Mouse (Mus musculus): ENCODE results near the gene Spon1.
A peak's percentile ranks its signal among the peaks of the same experiment; 100 is the strongest.

Spon1 gene

DNA sequence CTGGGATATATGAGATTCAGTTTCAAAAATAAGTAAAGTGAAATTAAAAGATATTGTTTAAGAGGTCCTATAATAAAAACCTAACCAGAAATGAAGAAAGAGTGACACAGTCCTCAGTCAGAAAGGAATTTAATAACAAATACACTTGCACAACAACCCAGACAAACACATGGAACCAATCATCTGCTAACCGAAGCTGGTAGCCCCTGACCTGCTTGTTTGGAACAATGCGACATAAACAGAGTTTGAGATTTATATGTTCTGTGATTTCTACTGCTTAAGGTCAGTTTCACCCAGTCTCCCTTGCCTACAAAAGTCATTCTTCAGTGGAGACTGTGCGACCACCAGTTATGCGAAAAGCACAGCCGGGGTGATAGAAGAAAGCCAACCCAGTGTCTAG lies 138.1 kb downstream of the Spon1 start:
- no peak for DNase-seq (ENCODE audit: low spot score)

DNA sequence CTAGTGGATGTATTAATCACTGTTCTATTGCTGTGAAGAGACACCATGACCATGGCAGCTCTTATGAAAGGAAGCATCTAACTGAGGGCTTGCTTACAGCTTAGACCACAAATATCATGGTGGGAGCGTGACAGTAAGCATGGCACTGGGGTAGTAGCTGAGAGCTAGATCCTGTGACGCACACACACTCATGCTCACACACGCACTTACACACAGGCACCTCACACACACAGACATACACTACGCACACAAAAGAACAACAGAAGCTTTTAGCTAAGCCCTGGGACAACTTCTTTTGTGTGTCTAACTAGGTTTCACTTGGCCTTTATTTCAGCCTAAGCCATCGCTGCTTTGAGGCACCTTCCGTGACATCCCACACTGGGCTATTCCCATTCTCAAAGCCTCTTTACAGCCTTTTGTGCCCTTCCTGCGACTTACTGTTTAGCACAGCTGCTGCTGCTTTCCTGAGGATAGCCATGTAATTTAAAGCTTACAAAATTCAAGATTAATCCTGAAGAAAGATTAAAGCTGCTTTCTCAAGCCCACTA lies 138.6 kb downstream of the Spon1 start:
- DNase-seq (ENCODE audit: low spot score) = no peak

DNA sequence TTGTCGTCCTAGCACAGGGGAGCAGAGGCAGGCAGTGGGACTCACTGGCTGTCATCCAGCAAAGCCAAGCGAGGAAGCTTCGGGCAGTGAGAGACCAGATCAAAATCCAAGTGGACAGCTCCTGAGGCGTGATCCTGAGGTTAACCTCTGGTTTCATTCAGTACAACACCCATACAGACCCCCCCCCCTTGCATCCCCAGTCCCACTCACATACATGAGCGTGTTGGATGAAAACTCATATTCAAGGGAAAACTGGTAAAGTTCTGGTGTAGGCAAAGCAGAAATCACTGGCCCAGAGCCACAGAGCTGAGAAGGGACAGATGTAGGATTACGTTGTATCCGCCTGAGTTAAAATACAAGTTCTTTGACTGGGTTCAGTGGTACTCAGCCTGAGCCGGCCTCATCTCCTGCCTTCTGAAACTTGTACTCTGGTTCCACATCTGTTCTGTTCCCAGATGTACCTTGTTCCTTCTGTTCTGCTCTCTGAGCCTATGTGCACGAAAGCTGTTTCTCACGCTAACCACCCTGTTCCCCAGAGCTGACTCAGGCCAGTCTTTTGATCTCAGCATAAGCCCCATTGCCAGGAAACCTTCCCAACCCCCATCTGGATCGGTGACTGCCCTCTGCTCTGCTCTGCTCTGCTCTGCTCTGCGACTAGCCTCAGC lies 143.5 kb downstream of the Spon1 start:
- no peak for DNase-seq (ENCODE audit: low spot score)

DNA sequence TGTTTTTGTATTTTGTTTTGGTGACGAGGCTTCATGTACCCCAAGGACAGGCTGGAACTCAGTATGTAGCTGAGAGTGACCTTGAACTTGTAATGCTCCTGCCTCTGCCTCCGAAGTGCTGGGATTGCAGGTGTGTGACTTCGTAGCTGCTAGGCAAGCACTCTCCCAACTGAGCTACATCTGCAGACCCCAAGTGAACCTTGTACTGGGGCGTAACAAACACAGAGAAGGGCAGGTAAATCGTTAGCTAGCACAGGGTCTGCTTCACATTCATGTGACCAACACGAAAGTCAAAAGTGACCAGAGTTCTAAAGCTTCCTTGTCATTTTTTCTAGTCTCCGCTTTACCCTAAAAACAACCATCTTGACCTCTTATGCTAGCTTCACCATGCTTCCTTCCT lies 145.1 kb downstream of the Spon1 start:
- no peak for DNase-seq (ENCODE audit: low spot score)

DNA sequence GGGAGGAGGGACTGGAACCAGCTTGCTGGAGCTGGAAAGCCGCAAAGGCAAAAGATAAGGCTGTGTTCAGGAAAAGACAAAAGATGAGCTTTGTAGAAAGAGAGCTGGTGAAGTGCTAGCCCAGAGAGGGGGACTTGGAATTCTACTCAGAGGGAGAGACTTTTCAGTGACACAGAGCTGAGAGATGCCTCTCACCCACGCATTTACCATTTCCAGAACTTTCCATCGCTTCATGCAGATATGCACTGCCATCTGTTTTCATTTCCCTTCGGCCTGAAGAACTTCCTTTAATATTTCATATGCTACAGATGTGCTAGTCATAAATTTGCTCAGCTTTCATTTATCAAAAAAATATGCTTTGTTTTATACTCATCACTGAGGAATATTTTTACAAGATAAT lies 150.1 kb downstream of the Spon1 start:
- DNase-seq (ENCODE audit: low spot score) = no peak

DNA sequence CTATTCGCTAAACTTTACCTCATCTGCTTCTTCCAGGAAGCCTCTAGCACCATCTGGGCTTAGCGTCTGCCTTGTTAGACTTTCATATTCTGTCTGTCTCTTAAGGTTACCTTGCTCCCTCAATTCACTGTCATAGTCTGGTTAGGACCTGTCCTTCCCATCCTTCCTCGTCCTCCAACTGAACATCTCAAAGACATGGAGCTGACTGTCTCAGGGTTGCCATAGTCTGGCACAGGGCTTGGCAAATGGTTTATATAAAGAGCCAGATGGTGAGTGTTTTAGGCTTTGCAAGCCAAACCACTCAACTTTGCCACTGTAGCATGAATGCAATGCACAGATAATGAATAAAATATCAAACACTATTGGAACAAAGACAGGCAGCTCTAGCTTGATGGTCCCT lies 153.1 kb downstream of the Spon1 start:
- DNase-seq (ENCODE audit: low spot score) = no peak

DNA sequence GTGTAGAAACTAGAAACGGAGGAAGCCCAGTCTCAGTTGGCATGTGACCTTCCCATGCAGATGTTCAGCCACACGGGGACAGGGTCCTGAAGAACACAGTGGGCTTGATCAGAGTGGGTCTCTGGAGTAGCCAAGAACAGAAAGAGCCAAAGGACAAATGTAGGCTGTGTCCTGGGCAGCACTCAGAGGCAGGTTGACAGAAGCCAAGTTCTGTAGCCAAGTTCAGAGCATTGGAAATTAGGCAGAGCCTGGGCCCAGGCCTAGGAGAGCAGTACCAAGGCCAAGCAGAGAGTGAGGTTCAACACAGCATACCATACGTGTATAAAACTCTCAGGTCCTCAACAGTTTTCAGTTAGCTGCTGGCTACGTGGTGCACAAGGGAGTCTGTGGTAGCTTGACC lies 153.7 kb downstream of the Spon1 start:
- DNase-seq (ENCODE audit: low spot score) = no peak

DNA sequence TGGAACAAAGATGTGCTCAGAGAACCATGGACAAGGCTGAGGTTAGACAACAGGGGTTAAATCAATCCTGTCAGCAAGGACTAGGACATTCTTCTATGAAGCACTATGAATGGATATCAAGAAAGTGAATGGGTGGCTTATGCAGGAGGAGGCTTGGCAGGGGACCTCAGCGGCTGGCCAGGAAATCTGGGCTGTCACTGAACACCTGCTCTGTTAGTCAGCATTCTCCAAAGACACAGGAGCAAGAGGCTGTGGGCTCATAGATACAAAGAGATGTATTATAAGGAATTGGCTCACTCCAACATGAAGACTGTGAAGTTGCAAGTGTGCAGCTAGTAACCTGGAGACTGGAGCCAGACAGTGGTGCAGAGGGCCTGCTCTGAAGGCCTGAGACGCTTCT lies 154.3 kb downstream of the Spon1 start:
- no peak for DNase-seq (ENCODE audit: low spot score)

DNA sequence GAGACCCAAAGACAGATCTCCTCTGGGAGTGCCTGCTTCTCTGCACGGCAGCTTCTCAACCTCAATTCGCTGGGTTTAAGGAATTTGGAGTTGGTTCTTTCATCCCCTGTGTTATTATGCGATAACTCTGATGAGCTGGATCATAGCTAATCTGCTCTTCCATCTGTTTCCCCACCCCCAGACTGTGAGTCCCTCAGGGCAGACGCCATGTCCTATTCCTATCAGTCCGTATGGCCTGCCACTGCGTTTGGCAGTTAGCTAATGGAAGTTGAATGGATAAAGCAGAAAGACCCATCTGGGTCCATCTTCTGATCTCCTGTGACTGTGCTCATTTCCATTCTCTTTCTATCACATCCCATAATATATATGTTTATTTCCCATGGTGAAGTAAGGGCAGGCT lies 158.8 kb downstream of the Spon1 start:
- DNase-seq (ENCODE audit: low spot score) = no peak

DNA sequence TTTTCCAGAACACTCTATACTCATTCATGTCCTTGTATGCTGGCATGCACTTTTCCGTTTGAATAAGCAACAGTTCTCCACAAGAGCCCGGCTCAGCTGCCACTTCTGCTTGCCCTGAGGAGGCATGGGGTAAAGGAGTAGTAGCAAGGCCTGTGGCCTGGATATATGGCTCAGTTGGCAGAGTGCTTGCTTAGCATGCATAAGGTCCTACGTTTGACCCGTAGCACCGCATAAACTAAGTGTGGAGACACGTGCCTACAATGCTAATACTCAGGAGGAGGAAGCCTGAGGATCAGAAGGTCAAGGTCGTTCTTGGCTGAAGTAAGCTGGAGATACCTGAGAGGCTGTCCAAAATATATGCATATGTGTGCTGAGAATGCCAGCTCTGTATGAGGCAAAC lies 185.1 kb downstream of the Spon1 start:
- DNase-seq (ENCODE audit: low spot score) = no peak

DNA sequence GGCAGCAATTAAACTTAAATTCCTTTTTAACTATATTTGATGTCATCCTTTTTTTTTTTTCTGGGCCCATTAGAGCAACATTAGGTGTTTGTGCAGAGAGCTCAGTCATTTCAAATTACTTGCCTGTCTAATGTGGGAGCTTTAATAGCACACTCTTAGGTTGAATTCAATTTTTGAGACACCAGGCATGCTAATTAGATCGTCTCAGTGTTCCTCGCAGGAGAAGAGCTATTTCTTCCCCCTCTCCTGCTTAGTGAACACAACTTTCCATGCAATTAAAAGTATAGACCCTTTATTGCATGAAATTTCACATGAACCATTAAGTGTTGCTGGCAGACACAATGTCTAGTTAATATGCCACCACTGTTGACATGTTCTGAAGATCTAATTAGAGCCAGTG lies 189.6 kb downstream of the Spon1 start:
- no peak for DNase-seq (ENCODE audit: low spot score)

DNA sequence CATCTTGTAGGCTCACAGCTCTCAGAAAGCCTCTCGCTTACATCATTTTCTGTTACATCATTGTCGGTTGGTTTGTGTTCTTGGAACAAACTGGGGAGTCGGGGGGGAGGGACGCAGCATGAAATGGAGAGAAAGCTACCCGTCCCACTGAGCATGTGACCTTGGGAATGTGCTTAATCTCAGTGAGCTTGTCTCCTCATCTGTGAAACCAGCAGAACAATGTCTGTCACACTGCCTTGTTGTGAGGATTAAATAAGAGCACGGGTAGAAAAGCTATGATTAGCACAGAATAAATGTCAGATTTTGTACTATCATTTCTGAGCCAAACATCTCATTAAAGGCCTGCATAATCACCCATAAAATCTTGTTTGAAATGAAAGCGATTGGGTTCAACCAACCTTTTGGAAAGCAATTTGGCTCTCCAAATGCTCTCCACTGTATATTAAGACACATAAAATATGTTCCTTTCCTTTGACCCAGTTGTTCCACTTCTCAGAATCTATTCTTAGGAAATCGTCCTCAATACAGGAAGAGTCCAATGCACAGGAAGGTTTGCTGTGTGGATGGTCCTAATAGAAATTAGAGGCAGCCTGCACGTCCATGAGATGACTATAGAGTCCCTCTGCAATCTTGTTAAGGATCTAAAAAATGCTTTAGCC lies 195.2 kb downstream of the Spon1 start:
- DNase-seq (ENCODE audit: low spot score) = peak; percentile 30

DNA sequence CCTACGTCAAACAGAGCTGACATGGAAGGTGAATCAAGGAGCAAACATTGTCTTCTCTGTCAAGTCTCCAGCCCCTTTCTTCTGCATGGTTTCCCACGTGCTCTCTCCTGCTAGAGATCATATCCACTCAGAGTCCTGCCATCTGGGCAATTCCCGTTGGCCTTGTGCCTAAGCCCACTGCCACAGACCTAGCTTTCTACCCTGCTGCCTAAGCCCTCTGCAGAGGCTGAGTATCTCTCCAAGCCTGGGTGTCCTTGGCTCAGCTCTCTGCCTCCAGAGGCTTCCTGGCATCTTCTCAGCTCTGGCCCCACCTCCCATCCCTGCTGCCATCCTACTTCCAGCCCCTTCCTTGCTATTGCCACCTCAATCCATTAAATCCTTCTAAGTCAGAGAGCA lies 195.7 kb downstream of the Spon1 start:
- peak; percentile 7 for DNase-seq (ENCODE audit: low spot score)

DNA sequence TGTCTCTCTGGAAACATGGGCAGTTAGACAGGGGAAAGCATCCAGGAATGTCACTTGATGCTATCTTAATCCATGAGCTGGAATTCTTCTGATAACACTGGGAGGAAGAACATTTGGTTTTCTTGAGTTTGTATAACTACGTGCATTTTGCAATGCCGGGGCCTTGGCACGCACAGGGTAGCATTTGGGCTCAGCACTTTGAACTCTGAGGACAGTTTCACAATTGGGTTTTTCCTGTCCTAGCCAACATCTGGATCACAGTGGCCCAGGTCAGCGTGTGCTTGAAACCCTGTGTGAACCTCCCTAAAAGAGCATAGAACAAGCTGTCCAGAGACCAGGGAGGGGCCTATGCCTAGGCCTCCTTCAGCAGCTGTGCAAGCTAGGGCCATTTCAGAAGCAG lies 196.3 kb downstream of the Spon1 start:
- DNase-seq (ENCODE audit: low spot score) = peak; percentile 47

DNA sequence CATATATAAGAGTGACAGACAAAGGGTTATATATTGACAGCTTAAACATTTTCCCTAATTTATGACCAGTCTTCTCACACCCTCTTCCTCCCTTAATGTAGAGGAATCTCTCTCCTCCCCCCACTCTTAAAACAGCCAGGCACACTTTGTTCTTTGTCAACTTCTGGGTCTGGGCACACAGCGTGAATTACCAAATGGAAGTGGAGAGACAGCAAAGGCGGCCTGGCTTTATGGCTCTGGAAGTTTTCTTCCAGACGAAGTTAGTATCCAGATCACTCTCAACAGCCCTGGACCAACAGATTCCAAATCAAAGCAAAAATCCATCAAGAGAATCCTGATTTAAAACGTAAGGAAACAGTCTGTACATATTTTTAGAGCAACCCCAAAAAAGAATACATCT lies 198.0 kb downstream of the Spon1 start:
- DNase-seq (ENCODE audit: low spot score) = no peak

DNA sequence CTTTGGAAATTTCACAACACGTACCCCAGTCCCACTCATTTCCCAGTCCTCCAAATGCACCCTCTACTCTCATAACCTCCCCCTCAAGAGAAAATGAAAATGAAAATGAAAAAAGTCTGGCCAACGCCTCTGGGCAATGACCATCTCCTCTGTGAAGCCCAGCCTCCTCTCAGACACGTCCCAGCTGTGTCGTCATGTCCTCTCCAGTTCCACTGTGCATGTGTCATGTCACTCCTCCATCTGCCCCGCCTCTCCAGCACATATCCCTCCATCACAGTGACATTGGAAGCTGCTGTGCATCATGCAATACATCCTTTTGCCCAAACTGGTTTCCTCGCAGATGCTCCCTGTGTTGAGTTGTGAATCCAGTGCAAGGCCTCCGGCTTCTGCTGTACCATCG lies 199.8 kb downstream of the Spon1 start:
- DNase-seq (ENCODE audit: low spot score) = no peak

DNA sequence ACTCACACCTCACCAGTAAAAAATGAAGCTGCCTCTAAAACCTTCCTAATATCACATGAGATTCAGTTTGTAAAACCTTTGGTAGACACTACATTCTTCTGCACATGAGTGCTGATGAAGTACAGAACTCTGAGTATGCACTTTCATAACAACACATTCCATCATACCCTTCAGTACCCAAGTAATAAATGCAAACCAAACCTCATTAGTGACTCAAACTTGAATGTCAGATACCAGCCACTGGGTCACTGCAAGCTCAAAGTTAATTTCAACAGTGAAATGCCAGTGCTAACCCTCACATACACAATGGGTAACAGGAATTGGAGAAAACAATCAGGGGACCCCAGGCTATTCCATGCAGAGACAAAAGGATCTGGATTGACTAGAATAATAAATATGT lies 203.4 kb downstream of the Spon1 start:
- DNase-seq (ENCODE audit: low spot score) = no peak

DNA sequence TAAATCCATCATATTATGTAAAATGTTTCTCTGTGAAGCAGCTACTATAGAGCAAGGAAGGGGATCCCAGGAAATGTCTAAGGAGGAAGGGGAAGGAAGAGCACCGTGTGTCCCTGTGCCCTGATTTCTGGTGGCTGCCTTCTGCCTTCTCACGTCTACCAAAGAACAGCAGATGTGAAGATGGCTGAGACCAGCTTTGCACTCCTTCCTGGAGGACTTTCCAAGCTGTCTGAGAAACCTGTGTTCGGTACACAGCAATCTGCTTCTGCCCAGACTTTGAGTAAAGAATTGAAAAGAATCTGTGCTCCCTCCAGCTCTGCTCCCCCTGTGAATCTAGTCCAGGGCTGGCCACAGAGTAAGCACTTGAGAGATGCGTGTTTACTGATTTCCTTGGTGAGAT lies 206.7 kb downstream of the Spon1 start:
- DNase-seq (ENCODE audit: low spot score) = no peak

DNA sequence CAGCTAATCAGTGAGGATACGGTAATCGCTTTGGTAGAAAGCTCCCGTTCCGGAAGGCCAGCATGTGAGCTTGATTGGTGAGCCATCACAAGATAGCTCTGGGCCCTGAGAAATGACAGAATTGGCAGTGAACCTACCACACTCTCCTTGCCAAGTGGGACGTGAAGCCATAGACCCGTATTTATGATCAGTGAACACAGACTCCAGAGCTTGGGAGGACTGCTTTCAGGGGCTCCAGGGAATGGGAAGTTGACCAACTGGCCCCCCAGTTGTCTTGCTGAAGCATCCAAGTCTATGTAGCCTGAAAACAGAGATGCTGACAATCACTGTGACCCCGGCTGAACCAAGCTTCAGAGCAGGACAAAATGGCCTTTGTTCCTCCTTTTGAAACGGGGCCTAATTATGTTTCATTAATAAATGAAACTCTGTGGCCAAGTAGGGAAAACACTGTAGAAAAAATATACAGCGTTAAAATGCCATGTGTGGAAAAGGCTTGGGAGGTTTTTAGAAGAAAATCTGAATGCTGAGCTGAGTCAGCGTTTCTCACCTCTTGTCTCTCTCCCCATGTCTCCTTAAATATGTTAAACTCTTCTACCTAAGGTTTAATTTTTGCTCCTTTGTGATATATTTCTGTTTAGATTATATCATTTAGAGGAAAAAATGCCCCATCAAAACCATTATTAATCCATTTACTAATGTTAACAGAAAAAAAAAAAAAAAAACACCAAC lies 220.8 kb downstream of the Spon1 start:
- DNase-seq (ENCODE audit: low spot score) = no peak

DNA sequence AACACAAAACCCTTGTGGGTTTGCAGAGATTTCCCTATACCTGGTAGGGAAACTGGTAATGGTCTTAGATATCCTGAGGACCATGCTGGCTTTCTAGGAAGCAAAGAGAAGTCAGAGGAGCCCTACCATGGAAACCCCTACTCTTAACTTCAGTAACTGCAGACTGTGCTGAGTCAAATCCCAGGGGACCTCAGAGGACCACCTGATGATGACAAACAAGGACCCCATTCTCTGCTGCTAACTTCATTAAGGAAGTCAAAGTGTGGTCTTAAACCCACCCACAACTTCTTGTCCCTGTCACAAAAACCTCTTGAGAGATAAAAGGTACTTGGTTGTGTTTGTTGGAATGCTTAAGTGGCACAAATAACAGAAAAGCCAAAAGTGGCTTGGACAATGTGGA lies 222.4 kb downstream of the Spon1 start:
- no peak for DNase-seq (ENCODE audit: low spot score)

DNA sequence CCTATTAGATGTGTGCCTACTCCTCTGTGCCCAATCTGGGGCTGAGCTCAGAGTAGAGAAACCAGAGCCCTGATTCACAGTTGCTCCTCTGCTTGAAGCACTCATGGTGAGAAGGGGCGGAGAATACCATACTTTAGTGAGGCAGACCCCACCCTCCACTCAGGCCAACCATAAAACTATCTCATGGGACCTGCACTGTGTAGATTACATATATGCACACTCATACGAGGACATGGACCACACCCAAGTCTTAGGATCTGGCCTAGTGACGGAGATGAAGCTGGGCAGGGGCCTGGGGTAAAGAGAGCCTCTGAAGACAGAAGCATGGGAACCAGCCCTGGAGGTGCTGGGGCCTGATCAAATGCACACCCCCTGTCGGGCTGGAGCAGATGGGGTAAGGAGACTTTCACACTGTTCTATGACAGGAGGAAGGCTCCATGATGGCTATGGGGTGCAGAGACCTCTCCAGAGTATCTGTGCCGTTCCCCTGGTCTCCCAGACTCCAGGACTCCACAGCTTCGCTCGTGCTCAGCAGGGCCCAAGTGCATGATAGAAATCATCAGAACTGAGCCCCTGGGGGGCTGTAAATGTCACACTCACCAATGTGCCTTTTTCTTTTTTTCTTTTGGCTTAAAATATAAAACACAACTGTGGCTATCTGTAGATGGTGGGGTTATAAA lies 232.0 kb downstream of the Spon1 start:
- DNase-seq (ENCODE audit: low spot score) = no peak

DNA sequence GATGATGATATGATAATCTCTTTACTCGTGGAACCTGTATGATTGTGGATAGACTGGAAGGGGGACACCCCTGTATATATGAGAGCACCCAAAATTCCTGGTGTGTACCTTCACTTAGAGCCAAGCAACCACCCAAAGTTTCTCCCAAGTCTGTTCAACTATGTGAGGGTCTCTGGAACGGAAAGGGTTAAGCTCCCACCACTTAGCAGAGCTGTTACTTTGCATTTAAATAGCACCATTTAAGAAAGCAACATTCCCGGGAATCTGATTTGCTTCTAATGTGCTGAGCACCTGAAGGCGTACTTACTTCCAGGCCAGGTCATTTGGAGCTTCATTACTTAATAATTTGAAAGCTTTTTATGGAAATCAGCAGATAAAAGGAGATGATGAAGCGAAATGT lies 238.4 kb downstream of the Spon1 start:
- no peak for DNase-seq (ENCODE audit: low spot score)

DNA sequence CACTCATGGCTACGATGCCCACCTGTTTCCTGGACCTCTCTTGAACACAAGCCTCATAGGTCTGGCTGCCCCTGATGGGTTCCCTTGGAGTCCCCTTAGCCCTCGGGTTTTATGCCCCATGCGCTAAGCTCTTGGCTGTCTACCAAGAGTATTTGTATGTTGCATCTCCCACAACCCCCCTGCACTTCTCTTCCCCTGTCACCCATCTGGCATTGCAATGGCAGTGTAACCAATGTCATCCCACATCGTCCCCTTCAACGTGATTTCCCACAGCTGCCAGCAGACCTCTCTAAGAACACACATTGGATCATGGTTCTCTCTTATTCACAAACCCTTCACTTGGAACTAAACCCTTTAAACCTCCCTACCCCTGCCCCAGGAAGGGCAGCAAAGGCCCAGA lies 239.7 kb downstream of the Spon1 start:
- no peak for DNase-seq (ENCODE audit: low spot score)

Data from urinary bladder, postnatal 14 days (tissue).